Mouse (Mus musculus): Measurements from ENCODE around the gene Zc3h7b.

DNA sequence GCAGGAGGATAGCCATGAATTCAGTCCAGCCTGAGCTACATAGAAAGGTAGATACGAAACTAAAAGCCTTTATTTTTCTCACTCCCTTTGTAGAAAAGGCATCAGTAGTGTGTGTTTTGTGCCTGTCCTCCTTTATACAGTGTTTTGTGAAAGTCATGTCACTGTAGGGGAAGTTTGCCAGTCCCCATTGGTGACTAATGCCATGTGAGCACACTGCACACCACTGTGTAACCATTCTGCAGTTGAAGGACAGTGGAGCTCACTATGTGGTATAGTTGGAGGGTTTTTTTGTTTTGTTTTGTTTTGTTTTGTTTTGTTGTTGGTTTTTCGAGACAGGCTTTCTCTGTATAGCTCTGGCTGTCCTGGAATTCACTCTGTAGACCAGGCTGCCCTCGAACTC lies 73.5 kb downstream of the Zc3h7b start:
- TF ChIP-seq CTCF (IDR thresholded peaks at IDR 0.05; ENCODE audit: borderline replicate concordance, insufficient read depth, low read length): no peak
- no peak for TF ChIP-seq POLR2A (IDR thresholded peaks at IDR 0.05; ENCODE audit: low read depth, low read length)

Data from embryonic fibroblast, embryonic 13.5 days (primary cell).